Mouse (Mus musculus): Measurements from ENCODE around the gene Fgf6.
A peak's percentile ranks its signal among the peaks of the same experiment; 100 is the strongest.

Fgf6 gene

DNA sequence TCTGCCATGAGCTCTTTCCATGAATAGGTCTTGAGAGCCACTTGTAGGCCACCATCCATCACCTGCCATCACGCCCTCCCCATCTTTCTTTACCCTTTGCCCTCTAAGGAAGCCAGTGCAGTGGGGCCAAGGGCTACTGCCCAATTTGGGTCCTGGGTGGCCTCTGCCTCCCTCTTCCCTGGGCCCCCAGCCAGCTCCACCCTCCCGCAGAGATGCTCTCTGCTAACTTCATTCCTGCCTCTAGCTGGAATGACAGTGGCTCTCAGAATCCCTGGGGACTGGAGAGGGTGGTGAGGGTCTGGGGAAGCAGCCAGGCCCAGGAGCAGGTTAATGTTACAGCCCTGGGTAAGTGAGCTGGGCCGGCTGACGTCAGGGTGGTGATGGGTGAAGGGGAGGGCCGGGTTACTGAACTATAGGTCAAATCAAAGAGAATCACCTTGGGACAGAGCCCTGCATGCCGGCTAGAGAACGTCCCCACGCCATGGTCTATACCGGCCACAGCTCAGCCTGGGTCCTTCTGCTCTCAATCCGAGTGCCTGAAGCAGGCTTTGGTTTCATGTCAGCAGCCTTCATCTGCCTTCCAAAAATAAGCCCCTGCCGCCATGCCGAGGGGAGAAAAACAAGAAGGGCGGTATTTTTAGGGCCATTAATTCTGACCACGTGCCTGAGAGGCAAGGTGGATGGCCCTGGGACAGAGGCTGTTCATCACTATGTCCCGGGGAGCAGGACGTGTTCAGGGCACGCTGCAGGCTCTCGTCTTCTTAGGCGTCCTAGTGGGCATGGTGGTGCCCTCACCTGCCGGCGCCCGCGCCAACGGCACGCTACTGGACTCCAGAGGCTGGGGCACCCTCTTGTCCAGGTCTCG lies at the start of gene Fgf6:
Gene Fgf6 (plus strand): TSS at position 681 of the 865 bp plus-strand sequence.
- DNase-seq: no peak

DNA sequence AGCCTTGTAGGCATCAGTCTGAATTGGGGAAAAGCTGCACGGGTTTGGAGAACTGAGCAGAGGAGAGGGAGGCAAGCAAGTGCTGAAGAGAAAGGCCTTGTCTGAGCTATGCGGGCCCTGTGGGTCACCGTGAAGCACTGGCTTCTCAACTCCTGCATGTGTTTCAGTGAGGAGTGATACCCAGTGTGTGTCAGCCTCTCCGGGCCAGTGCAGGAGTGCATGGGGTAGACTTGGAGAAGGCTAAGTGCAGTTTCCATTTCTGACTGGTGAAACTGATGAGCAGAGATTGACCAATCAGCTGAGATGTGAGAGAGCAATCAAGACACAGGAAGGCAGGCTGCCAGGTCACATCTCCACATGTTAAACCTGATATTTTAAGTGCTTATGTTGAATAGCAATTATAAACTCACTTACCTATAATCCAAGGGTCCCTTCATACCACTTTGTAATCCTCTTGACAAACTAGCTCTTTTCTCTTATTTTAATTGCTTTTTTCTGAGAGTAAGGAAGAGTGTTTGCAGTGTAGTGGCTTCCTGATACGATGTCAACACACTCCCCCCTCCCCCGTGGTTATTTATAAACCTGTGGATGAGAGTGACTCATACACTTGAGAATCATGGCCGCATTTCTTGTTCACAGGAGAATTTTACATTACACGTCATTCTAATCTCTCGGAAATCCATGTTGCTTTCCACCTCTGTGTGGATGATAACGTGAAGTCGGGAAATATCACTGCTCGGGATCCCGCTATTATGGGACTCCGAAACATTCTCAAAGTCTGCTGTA lies 49.0 kb upstream of the Fgf6 start:
- no peak for DNase-seq

DNA sequence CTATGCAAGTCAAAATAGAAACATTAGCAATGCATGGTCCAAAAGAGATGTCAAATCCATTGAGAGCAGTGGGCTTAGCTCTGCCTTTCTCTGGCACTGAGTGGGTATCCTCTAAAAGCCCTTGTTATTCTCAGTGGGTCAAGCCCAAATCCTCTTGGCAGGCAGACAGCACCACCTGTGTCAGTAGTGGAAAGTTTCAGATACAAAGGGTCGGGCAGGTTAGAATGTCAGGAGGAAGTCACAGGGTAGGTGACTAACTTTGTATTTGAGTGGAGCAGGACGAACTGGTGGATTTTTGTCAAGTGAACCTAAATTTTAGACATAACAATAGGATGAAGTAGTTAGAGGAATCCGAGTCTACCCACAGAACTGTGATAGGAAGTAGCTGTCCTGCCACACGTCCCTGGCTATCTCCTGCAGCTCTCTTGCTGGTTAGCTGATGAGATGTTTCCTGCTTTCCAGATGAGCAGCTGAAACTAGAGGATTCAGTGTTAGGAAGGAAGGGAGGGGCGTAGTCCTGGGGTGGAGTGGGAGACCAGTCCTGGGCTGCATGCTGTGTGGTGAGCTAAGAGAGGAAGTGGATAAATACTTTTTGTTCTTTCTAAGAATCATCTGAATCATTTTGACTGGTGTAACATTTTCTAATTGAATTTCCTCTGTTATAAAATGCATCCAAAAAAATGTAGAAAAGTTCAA lies 33.7 kb upstream of the Fgf6 start:
- no peak for DNase-seq

DNA sequence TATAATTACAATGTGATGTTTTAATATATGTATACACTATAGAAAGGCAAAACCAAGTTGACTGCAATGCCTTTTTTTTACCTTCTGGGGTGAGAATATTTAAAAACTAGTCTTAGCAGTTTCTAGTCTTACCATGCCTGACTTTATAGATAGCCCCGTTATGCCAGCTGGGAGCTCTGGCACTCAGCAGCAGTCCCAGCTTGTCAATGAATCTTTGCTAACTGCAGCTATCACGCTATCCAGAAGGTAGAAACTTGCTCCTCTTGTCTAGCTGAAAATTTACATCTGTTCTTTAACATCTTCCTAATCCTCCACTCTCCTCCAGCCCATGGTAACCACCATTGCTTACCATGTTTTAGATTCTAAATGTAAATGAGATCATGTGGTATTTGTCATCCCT lies 21.7 kb upstream of the Fgf6 start:
- DNase-seq: no peak

DNA sequence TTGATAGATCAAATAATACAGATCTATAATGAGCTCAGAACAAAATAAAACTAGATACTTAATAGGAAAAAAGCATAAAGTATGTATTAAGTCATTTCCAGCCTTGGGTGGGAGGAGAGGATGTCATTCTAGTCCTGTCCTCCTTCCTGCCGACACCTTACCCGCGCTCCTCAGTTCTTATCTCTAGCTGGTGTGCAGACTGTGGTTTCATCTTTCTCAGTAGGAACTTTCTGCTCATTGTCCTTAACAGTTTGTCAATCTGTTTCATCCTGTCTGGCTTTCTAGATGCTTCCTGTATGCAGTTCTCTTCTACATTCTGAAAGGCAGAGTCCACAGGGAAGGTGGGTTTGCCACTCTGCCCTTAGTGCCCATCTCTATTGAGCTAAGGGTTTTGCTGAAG lies 19.9 kb upstream of the Fgf6 start:
- DNase-seq: no peak

DNA sequence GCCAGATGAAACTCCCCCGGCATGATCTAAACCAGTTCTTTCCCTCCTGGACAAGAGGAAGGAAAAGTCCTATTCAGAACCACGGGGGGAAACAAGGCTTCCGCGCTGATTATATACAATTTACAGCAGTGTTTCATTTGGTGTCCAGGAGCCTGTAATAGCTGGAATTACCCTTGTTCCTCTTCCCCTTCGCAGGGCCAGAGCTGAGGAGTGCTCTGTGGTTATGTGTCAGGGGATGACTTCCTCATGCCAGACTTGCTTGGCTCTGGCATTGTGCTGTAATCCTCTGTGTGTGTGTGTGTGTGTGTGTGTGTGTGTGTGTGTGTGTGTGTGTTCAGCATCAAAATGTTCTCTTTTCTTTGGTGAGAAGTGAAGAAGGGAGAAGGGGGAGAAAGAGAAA lies 19.0 kb upstream of the Fgf6 start:
- DNase-seq: no peak

DNA sequence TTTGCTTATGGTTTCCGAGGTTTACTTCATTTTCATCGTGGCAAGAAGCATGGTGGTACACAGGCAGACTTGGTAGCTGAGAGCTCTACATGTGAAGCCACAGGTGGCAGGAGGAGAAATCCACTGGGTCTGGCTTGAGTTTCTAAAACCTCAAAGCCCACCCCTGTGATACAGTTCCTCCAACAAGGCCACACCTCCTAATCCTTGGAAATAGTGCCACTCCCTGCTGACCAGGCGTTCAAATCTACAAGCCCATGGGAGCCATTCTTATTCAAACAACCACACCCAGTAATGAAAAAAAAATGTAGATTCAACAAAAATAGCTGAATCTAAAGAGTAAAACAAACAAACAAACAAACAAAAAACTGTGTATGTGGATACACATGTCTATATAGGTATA lies 9.7 kb upstream of the Fgf6 start:
- no peak for DNase-seq

DNA sequence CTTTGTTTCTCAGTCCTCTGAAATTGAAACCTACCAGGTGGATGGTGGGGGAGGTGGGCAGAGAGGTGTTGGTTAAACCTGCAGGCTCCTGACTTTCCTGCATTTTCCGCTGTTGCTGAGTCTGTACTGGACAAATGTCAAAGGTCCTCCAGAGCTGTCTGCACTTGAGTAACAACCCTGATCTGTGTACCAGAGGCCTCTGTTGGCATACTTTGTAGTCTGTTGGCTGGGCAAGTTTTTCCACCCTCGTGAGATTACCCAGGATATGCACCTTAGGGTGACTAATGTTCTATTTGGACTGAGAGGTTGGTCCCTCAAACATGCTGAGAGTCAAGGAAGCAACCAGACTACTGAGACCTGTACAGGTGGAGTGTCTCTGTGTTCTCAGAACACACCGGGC lies 8.8 kb upstream of the Fgf6 start:
- DNase-seq: no peak

DNA sequence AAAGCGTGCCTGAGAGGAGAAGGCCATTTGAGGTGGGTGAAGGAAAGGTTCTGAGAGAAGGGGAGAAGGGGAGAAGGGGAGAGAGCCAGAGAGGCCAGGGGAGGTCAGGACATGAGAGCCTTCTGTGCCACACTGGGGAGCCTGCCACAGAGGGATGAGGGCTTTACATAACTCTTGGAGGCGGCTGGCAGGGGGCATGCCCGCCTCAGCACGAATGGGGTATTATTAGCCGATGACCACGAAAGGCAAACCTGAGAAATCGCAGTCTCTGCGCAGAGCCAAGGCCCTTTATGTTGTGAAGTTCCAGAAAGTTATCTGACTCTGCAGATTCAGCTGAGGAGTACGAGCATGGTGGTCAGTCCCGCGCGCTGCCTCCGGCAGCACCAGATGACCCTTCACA lies 5.4 kb upstream of the Fgf6 start:
- no peak for DNase-seq

DNA sequence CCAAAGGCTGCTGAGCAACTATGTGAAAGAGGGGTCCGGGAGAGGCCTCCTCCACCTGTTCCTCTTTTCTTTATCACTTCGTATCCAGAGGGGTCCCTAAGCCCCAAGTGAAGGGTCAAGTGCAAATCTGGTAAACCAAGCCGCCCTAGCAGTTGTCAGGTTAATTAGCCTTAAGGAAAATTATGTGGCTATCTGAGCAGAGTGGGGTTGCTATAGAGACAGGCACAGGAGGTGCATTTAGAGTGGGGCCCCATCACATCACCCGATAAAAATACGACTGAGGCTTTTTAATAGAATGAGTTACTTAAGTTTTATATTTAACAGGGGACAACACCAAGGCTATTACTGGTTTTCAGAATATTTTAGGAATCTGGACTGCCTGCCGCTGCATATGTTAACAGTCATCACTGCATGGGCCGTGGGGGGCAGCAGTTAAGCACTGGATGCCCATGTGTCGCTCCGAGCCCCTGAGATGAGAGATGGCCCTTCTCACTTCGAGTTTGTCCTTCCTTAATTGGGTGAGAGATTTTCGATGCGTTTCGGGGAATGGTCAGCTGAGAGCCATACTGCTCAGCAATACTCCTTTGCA lies 3.3 kb upstream of the Fgf6 start:
- no peak for DNase-seq

DNA sequence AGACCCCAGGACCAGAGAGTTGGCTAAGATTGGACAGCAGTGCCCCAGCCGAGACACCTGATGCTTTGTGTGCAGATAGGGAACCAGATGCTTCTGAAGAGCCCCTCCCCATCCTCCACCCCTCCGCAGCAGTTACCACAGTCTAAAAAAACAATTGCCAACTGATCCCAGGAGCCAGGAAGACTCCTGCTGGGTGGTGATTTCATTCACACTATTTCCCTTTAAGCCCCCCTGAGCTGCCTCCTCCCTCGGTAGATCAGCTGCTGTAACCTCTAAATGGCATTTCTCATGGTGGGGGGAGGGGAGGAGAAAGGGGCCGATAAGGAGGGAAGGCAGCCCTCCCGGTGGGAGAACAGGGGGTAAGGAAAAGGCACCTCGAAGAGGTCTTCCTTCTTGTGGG lies 3.9 kb downstream of the Fgf6 start:
- DNase-seq: no peak

DNA sequence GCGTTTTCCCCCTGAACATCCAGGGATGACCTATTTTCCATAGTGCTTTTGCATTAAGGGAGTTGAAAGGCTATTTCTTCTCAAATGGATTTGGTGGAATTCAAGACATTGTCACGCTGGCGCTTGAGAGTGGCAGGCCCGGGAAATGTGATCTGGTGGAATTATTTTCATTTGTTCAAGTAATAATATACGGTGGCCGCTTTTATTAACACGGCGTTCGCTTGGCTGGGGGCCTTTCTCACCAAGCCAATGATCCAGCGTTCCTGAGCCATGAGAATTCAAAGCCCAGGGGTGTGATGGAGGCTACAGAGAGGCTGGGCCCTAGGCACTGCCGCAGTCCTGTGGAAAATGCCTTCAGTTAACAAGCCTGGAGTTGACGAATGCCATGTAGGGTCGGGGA lies 5.0 kb downstream of the Fgf6 start:
- DNase-seq: no peak

DNA sequence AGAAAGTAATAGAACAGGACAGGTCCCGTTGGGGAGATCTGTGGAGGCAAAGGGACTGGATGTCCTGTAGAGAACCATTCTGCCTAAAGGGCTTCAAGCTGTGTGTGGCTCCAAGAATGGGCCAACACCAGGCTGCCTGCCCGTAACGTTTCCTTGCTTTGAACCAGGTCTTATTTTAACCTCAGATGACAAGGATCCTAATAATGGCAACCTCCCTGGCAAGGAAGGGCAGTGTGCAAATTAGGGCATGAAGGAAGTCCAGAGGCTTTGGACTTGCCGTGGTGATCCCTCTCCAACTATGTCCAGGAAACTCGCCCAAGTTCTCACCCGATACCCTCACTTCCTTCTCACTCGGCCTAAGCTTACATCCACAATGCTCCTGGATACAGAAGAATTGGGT lies 9.4 kb downstream of the Fgf6 start:
- no peak for DNase-seq

DNA sequence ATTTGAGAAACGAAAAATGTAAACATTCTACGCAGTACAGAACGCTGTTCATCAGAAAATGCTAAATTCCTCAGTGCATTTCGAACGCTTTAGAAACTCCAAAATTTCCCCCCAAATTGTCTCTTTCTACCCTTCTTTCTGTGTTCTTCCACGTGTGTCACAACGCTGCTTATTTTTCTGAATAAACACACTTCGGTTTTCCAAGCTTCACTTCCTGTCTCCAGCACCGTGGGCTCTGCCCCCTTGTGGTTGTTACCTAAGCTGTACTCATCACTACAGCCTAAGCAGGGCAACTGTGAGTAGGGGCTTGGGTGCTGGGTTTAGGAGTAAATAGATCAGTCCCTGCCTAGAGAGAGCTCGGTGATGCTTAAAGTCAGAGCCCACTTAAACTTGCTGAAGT lies 19.4 kb downstream of the Fgf6 start:
- DNase-seq: peak; percentile 13

DNA sequence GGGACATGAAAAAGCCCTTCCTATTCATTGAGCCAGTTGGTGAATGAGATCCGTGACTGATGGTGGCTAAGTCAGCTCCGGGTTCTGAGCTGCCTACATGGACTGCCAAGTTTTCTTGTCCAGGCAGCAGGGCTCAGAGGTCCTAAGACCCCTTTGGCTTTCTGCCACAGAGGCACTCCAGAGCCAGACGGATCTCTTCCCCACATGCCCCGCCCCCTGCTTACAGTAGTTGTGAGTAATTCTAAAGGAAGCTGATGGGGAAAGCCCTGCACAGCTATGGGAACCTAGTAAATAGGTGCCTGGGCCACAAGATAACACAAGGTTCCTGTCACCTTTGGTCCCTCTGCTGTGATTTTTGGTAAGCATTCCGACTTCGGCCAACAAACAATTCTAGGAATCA lies 29.5 kb downstream of the Fgf6 start:
- DNase-seq: no peak

DNA sequence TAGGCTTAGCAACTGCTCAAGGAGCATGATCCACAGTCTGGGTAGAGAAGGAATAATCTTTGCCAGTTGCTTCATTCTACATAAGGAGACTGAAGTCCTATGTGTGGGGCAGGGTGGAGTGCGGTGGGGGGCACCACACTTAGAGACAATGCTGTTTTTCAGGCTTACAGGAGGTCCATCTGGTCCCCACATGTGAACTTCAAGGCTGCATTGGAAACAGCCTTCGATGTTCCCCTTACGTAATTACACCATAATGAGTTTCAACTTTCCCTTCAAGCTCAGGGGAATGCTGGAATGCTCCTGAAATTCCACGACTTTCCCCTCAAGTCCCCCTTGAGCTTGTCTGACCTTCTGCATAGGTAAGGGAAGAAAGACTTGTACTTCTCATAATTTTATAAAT lies 35.5 kb downstream of the Fgf6 start:
- DNase-seq: no peak

DNA sequence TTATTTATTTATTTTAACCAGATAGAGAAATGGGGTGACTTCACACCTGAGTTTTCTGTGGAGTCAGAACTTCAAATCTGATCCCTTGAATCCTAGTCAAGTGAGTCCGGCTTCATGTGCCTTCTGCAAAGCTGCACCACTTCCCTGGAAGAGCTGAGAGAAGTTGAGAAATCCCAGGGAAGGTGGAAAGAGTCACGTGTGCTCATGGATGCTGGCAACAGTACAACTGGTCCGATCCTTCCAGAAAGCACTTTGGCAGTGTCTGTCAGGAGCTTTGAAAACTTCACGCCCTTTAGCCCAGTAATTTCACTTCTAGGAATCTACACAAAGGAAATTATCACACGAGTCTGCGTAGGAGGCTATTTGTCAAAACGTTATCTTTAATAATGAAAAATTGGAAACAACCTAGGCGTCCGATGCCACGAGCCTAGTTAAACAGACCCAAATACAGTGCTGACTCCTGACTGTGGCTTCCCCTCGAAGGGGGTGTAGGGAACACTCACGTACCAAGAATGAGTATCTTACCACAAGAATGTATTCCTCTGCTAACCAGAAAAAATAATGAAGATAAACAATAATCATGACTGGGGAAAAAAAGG lies 41.7 kb downstream of the Fgf6 start:
- no peak for DNase-seq

DNA sequence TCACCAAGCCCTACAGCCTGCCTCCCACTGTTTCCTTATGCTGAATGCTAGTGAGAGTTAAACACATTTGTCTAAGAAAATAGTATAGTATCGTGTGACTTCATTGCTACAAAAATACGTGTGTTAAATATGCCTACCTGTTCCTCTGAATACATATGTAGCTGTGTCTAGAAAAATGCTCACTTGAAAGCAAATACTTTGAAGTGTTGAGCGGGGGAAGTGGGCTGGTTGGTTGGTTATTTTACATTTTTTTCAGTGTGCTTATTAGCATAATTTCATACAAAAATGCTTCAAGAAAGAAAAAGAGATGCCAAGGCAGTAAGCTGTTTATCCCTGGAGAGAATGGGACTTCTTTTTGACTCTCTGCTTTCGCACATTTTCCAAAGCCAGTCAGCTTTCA lies 44.6 kb downstream of the Fgf6 start:
- DNase-seq: no peak

DNA sequence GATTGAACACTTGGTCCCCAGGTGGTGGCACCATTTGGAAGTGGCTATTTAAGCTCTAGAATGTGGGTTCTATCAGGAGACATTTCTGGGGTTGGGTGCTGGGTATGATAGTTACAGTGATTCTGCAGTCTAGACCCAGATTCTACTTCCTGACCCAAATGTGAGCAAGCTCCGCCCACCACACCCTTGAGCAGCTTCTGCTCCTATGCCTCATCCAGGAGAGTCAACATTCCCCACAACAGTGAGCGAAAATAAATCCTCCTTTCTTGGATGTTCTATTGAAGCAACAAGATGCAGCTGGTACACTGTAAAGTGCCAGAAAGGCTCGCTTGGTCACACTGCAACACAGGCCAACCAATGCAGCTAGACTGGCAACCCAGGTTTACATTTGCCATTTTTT lies 48.5 kb downstream of the Fgf6 start:
- no peak for DNase-seq

DNA sequence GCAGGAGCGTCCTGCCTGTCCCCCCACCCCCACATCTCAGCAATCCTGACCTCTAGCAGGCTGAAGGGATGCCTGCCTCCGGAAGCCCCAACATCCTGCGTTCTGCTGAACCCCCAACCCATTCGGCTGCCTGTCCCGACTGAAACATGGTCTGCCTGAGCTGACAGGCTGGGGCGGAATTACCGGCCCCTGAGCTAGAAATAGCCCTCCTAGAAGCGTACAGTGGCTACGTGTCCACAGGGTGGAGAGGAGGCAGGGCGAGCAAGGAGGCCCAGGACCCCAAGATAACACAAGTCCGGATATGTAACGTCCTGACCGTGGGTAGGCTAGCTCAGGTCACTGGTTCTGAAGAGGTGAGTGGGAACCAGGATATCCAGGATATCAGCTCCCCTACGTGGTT lies 49.4 kb downstream of the Fgf6 start:
- no peak for DNase-seq

DNA sequence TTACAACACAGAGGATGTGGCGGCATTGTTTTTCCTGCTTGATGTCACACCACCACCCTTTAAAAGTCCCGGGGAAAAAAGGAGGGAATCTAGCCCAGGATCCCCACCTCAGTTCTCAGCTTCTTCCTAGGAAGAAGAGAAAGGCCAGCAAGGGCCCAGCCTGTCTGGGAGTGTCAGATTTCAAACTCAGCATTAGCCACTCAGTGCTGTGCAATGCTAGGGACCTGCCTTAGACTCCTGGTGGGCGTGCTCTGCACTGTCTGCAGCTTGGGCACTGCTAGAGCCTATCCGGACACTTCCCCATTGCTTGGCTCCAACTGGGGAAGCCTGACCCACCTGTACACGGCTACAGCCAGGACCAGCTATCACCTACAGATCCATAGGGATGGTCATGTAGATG lies 57.4 kb downstream of the Fgf6 start, which contains the start of gene Fgf23:
Gene Fgf23 (plus strand): TSS at position 86 of the 400 bp plus-strand sequence.
- no peak for DNase-seq
